Mouse (Mus musculus): Measurements from ENCODE around the gene Ehmt1. TPM values are rescaled to one million over a fixed set of nuclear protein-coding genes. Genes with fewer than 3 reads are reported as not detected.

The Ehmt1 gene
- 110 and 113 TPM in 2 replicates for polyA plus RNA-seq (2012; rRNA removed)

GRCm38 (mm10) chr2:24918930-24919838 lies at the start of gene Ehmt1:
TSS of gene Ehmt1 (minus strand) at chr2:24919614.
- TF ChIP-seq CTCF (IDR thresholded peaks at IDR 0.05; ENCODE audit: borderline replicate concordance, control insufficient read depth, extremely low read depth, insufficient read depth, low read length, poor library complexity) (no peak), POLR2A (IDR thresholded peaks at IDR 0.05; ENCODE audit: control insufficient read depth, extremely low read depth, insufficient read depth, low read length, poor library complexity) (peak; percentile 71)
- no peaks in the 10 kb centered on the region for H3K36me3 ChIP-seq (ENCODE audit: control insufficient read depth, insufficient read depth, low read length)
- no peaks in the 10 kb centered on the region for H3K27me3 ChIP-seq (ENCODE audit: control insufficient read depth, insufficient read depth, low read length)
- DNase-seq: peak; percentile 94
- peak within 1 kb of the TSS; percentile 28; the same call in 1 of the 2 replicates for H3K27ac ChIP-seq (ENCODE audit: control insufficient read depth, insufficient read depth, low read length)
- peak within 1 kb of the TSS; percentile 98 for H3K4me3 ChIP-seq (ENCODE audit: control insufficient read depth, insufficient read depth, low read length)
- under 1% methylated on average over 107 of the region's 112 CpGs for WGBS
- 0 out of 2 replicates have a peak, but pooled peaks cover 2% of the 10 kb centered on the region for H3K4me1 ChIP-seq (replicated peaks; ENCODE audit: control insufficient read depth, insufficient read depth, low read length)

GRCm38 (mm10) chr2:24962304-24963000 lies 43.0 kb upstream of the Ehmt1 start, which contains the start of gene Dph7:
TSS of gene Dph7 (plus strand) at chr2:24962400.
- 1% methylated on average over 28 of the region's 28 CpGs for WGBS
- DNase-seq: peak; percentile 88
- Histone ChIP-seq H3K4me3 (ENCODE audit: control insufficient read depth, insufficient read depth, low read length) (peak within 1 kb of the TSS; percentile 98), H3K27me3 (ENCODE audit: control insufficient read depth, insufficient read depth, low read length) (no peaks in the 10 kb centered on the region), H3K27ac (ENCODE audit: control insufficient read depth, insufficient read depth, low read length) (no peak within 1 kb of the TSS), H3K4me1 (replicated peaks; ENCODE audit: control insufficient read depth, insufficient read depth, low read length) (peaks cover 6% of the 10 kb centered on the region), H3K36me3 (ENCODE audit: control insufficient read depth, insufficient read depth, low read length) (peaks cover 28% of the 10 kb centered on the region; the same call in 1 of the 2 replicates)
- TF ChIP-seq POLR2A (IDR thresholded peaks at IDR 0.05; ENCODE audit: control insufficient read depth, extremely low read depth, insufficient read depth, low read length, poor library complexity) (peak; percentile 58), CTCF (IDR thresholded peaks at IDR 0.05; ENCODE audit: borderline replicate concordance, control insufficient read depth, extremely low read depth, insufficient read depth, low read length, poor library complexity) (peak; percentile 92)

GRCm38 (mm10) chr2:24960910-24961309 lies 41.5 kb upstream of the Ehmt1 start:
- no peak overlapping the region for H3K27ac ChIP-seq (ENCODE audit: control insufficient read depth, insufficient read depth, low read length)

DNA sequence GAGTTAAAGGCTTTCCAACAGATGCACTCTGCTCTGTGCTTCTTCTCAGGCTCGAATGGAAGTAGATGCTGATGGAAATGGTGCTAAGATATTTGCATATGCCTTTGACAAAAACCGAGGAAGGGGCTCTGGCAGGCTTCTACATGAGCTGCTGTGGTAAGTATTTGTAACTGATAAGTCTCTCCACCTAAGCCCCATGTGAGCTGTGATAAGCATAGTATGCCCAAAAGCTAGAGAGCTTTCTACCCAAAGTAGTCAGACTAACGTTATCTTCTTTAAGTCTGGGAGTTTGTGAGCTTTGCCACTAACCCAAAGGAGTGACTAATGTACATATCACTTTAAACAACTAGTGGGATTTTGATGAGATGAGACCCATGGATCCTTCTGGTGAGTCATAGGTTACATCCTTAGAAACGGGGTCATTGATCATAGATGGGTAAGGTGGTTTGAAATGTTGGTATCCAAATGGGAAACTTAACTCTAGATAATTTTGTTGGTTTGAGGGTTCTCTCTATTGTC lies 33.2 kb upstream of the Ehmt1 start:
- H3K27me3 ChIP-seq (ENCODE audit: control insufficient read depth, insufficient read depth, low read length): no peaks in the 10 kb centered on the region
- peaks cover 8% of the 10 kb centered on the region for H3K36me3 ChIP-seq (ENCODE audit: control insufficient read depth, insufficient read depth, low read length)
- no peak for DNase-seq
- no peak overlapping the region for H3K4me3 ChIP-seq (ENCODE audit: control insufficient read depth, insufficient read depth, low read length)
- H3K4me1 ChIP-seq (replicated peaks; ENCODE audit: control insufficient read depth, insufficient read depth, low read length): peaks cover 6% of the 10 kb centered on the region; the same call in 1 of the 2 replicates
- 95% methylated on average over 4 of the region's 4 CpGs for WGBS
- H3K27ac ChIP-seq (ENCODE audit: control insufficient read depth, insufficient read depth, low read length): no peak overlapping the region
- no peak for TF ChIP-seq POLR2A (IDR thresholded peaks at IDR 0.05; ENCODE audit: control insufficient read depth, extremely low read depth, insufficient read depth, low read length, poor library complexity)
- no peak for TF ChIP-seq CTCF (IDR thresholded peaks at IDR 0.05; ENCODE audit: borderline replicate concordance, control insufficient read depth, extremely low read depth, insufficient read depth, low read length, poor library complexity)

More at GRCm38 (mm10) chr2:24960910-24961309, 41.5 kb upstream of the Ehmt1 start:
- Histone ChIP-seq H3K36me3 (ENCODE audit: control insufficient read depth, insufficient read depth, low read length) (peaks cover 19% of the 10 kb centered on the region; the same call in 1 of the 2 replicates), H3K4me1 (replicated peaks; ENCODE audit: control insufficient read depth, insufficient read depth, low read length) (peaks cover 6% of the 10 kb centered on the region), H3K27me3 (ENCODE audit: control insufficient read depth, insufficient read depth, low read length) (no peaks in the 10 kb centered on the region), H3K4me3 (ENCODE audit: control insufficient read depth, insufficient read depth, low read length) (no peak overlapping the region)
- no peak for TF ChIP-seq POLR2A (IDR thresholded peaks at IDR 0.05; ENCODE audit: control insufficient read depth, extremely low read depth, insufficient read depth, low read length, poor library complexity)
- no peak for TF ChIP-seq CTCF (IDR thresholded peaks at IDR 0.05; ENCODE audit: borderline replicate concordance, control insufficient read depth, extremely low read depth, insufficient read depth, low read length, poor library complexity)
- 71% methylated on average over 3 of the region's 3 CpGs for WGBS
- DNase-seq: no peak

DNA sequence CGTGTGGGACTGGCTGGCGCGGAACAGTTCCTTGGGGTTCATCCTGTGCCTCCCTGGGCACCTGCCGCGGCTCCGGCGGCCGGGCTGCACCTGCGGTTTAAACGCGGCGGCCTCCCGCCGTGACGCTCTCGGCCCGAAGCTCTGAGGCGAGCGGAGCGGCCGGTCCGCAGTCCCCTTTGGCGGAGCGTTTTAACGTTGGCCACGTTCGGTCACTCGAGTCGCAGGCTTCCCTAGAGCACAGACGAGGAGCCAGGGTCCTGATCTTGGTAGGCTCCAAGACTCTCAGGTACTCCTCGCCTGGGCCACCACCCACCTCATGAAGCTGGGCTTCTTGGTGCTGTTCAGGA lies 30.7 kb upstream of the Ehmt1 start:
- Histone ChIP-seq H3K27ac (ENCODE audit: control insufficient read depth, insufficient read depth, low read length) (no peak overlapping the region), H3K36me3 (ENCODE audit: control insufficient read depth, insufficient read depth, low read length) (peaks cover 3% of the 10 kb centered on the region), H3K27me3 (ENCODE audit: control insufficient read depth, insufficient read depth, low read length) (no peaks in the 10 kb centered on the region), H3K4me1 (replicated peaks; ENCODE audit: control insufficient read depth, insufficient read depth, low read length) (peaks cover 6% of the 10 kb centered on the region; the same call in 1 of the 2 replicates), H3K4me3 (ENCODE audit: control insufficient read depth, insufficient read depth, low read length) (peak overlapping the region; percentile 70)
- TF ChIP-seq CTCF (IDR thresholded peaks at IDR 0.05; ENCODE audit: borderline replicate concordance, control insufficient read depth, extremely low read depth, insufficient read depth, low read length, poor library complexity) (no peak), POLR2A (IDR thresholded peaks at IDR 0.05; ENCODE audit: control insufficient read depth, extremely low read depth, insufficient read depth, low read length, poor library complexity) (no peak)
- WGBS: under 1% methylated on average over 31 of the region's 31 CpGs
- DNase-seq: no peak

Data from thymus, adult 2 months (tissue).